Mouse (Mus musculus): ENCODE results near the gene Cetn3.

Cetn3 gene

GRCm38 (mm10) chr13:81782971-81783404 is at the start of gene Cetn3:
Gene Cetn3, plus strand, starts transcription at chr13:81783077.
- in situ Hi-C loops (cut with MboI, MseI) = loop anchor here in 1 of 2 experiments (5.0 kb wide), 1 partner anchor 891 kb away; no protein-coding TSS in a partner anchor

- in situ Hi-C loops (cut with MboI, MseI) = no loop called here
Measured at GRCm38 (mm10) chr13:81736606-81737005, 46.3 kb upstream of the Cetn3 start.

DNA sequence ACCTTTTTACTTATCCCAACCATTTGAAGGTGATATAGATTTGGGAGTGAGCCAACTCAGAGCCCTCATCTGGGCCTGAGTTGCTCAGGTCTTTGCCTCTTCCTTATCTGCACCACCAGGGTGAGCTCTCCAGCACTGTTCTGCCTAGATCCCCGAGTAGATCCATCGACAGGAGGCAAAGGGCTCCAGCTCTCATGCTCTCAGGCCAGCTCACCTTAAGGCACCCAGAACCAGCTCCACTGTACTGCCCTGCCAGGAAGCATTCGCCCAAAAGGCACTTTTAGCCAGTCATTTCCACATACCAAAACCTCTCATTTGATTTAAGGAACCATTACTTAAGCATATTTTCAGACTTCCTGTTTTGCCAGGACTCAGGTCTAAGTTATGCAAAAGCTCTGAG is 42.0 kb upstream of the Cetn3 start:
- in situ Hi-C loops (cut with MboI, MseI) = no loop called here

DNA sequence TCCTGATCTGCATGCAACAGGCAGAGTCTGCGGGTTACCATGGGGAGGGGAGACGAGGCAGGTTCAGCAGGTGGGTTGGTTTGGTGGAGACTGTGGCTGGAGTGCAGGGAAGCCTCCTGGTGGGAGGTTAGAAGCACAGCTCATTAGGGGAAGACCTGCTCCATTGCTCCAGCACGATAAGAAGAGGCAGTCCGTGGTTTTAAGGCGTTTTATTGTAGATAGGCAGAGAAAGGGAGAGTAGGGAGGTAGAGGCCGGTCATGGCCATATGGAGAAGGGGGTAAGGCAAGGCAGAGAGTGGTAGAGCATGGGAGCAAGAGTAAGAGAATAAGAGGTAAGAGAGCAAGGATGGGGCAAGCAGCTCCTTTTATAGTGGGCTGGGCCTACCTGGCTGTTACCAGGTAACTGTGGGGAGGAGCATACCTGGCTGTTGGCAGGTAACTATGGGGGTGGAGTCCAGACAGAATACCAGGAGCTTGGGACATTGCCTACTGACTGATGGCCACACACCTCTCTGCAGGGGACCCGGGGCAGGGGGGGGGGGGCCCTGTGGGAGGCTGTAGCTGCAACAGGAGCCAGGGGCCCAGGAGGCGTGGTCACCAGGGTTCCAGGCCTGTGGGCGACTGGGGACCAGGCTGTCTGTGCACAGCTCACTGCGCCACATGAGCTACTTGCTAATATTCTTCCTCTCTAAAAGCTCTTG is 39.3 kb upstream of the Cetn3 start:
- in situ Hi-C loops (cut with MboI, MseI) = no loop called here

DNA sequence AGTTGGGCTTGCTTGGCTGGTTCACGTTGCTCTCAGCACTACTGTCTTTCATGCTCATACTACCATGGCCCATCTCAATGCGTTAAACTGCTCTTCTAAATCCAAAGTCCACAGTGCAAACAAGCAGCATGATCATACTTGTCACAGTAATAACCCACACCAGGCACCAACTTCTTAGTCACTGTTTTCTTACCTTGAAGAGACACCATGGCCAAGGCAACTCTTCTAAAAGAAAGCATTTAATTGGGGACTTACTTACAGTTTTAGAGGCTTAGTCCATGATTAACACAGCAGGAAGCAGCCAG is 38.8 kb upstream of the Cetn3 start:
- in situ Hi-C loops (cut with MboI, MseI) = no loop called here

- in situ Hi-C loops (cut with MboI, MseI) = loop anchor here (5.0 to 25.0 kb wide), 2 partner anchors 53 to 868 kb away; partner anchors contain the start of gene Arrdc3 (in 1 of the 2)
Measured at GRCm38 (mm10) chr13:81754878-81755277, 28.0 kb upstream of the Cetn3 start.

DNA sequence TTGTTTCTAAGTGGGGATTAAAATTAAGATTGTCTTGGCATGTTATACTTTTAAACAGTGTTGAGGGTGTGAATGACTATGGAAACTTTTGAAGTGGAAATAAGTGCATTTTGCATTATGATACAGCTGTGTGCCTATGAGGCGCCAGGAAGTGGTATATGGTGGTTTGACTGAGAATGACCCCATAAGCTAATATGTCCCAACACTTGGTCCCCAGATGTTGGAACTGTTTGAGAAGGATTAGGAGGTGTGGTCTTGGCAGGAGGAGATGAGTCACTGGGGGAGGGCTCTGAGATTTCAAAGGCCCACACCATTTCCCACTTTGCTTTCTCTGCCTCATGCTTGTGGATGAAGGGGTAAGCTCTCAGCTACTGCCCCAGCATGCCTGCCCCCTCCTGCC is 27.6 kb upstream of the Cetn3 start:
- in situ Hi-C loops (cut with MboI, MseI) = loop anchor here (5.0 to 25.0 kb wide), 2 partner anchors 53 to 868 kb away; partner anchors contain the start of gene Arrdc3 (in 1 of the 2)

DNA sequence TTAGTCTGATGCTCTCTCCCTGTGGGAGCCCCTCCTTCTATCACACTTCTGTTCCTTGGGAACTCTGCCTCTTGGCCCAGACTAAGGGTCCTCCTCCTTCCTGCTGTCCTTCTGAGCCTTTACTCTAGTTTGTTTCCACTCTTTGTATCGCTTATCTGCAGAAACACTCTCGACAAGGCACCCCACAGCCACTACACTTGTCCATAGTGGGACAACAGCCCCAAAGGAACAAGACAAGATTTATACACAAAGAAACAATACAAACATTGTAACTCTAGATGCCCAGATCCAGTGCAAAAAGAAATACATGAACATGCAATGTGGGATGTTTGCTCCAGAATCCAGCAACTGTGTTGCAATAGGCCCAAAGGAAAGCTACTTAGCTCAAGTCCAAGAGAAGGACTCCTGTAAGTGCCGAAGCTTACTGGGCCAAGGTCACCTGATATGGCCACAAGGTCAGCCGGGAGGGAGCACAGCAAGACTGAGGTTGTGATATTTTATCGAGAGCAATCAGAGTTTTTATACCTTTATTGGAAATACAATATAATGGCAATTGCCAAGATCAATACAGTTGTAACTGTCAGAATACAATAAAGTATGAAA is 25.7 kb upstream of the Cetn3 start:
- in situ Hi-C loops (cut with MboI, MseI) = loop anchor here (5.0 to 25.0 kb wide), 2 partner anchors 55 to 870 kb away; partner anchors contain the start of gene Arrdc3 (in 1 of the 2)

DNA sequence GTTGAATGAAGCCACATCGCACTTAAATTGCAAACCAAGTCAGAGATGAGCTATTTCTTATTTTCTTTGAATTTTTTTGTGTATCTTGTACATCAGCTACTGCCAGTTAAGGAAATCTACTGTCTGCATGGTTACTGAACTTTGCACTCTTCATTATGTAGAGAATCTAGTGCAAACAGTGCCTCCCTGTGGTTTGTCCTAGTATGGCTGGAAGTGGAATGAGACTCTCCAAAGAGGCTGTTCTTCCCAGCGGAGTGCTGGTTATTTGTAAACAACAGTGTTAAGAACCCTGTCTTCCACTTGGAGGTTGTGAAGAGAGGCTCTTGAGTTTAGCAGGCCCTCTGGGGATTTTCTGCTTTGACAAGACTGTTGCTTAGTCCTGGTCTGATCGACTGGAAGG is 22.5 kb upstream of the Cetn3 start:
- in situ Hi-C loops (cut with MboI, MseI) = loop anchor here (5.0 to 25.0 kb wide), 2 partner anchors 323 to 873 kb away; partner anchors contain the start of gene Arrdc3 (in 1 of the 2)

DNA sequence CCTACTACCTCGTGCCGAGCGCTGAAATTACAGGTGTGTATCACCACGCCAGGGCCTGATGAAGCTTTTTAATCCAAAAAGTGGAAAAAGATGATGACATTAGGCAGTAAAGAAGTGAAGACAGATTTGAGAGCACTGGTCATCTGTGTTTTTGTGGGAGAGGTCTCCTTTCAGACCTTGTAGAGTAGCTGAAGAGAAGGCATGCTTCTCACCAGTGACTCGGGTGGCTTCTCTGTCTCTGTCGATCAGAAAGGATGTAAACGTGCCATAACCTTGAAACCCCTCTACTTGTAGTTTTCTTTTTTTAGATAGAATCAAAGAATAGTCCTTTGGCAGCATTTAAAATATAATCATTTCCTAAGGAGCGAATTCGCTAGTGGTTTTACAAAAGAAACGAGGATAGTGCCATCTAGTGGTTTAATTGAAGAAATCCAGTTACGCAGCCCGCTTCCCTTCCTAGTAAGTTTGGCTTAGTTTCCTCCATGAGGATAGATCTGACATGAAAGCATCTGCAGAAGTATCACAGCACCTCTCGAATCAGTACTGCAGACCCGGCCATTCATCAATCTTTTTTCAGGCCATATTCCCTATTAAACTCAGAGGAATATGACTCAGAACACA is 21.2 kb upstream of the Cetn3 start:
- in situ Hi-C loops (cut with MboI, MseI) = loop anchor here (5.0 to 25.0 kb wide), 2 partner anchors 324 to 874 kb away; partner anchors contain the start of gene Arrdc3 (in 1 of the 2)

DNA sequence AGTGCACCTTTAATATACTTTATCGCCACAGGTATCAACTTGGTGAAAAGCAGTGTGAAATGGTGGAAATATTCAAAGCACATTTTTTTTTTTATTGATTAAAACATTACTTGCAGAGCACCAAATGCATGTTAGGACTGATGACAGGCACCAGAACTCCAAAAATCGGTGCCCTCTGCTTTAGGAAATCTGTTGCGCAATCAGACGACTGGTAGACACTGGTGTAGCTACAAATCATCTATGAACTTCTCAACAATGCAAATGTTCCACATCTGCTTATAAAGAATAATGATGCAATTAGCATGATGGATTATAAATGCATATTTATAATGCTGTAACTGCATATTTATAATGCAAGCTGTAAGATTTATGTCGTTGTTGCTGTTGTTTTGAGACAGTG is 18.7 kb upstream of the Cetn3 start:
- in situ Hi-C loops (cut with MboI, MseI) = loop anchor here (5.0 to 25.0 kb wide), 2 partner anchors 327 to 877 kb away; partner anchors contain the start of gene Arrdc3 (in 1 of the 2)

- in situ Hi-C loops (cut with MboI, MseI) = loop anchor here (5.0 to 25.0 kb wide), 3 partner anchors 245 to 880 kb away; partner anchors contain the start of gene Arrdc3 (in 1 of the 2)
Measured at GRCm38 (mm10) chr13:81767038-81767659, 15.7 kb upstream of the Cetn3 start.

- in situ Hi-C loops (cut with MboI, MseI) = no loop called here
Measured at GRCm38 (mm10) chr13:81776217-81776616, 6.7 kb upstream of the Cetn3 start.

GRCm38 (mm10) chr13:81782475-81782874 is 402 bp upstream of the Cetn3 start:
- in situ Hi-C loops (cut with MboI, MseI) = loop anchor here in 1 of 2 experiments (5.0 kb wide), 1 partner anchor 890 kb away; no protein-coding TSS in a partner anchor

DNA sequence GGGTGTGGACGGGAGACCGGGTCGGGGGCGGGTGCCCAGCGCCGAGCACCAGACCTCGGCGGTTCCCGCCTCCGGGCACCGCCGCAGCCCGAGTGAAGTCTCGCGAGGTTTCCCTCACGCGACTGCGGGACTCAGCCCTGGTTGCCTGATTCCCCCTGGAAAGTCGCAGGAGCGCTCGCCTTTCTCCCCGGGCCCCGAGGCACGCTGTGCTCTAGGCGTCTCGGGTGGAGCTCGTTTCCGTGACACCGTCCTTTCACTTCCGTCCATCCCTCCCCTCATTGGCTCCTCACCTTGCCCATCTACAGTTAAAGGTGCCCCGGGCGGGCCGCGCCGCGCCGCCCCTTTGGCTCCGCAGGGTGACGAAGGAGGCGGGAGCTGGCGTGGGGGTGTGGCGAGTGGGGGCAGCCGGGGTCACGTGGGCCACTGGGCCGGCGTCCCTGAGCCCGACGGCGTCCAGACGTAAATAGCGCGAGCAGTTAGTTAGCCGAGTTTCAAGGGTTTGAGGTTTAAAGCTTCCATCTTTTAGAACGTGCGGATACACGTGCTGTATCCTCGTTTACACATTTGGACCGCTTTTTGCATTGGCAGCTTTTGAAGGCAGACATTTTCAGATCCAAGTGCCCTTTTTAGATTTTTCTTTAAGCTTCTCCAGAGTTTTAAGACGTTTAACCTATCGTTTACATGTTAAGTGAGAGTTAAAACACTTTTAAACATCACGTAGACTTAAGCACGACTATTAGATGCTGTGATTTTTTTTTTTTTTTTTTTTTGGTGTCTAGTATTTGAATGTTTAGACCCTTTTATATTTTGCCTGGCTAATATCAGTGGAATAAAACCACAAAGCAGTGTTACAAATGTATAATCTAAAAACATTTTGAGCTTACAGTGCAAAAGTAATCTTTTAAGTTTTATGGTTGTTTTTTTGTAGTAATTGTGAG is 797 bp downstream of the Cetn3 start:
- in situ Hi-C loops (cut with MboI, MseI) = loop anchor here in 1 of 2 experiments (5.0 kb wide), 1 partner anchor 891 kb away; no protein-coding TSS in a partner anchor

GRCm38 (mm10) chr13:81785766-81786480 is 3.0 kb downstream of the Cetn3 start:
- in situ Hi-C loops (cut with MboI, MseI) = no loop called here

DNA sequence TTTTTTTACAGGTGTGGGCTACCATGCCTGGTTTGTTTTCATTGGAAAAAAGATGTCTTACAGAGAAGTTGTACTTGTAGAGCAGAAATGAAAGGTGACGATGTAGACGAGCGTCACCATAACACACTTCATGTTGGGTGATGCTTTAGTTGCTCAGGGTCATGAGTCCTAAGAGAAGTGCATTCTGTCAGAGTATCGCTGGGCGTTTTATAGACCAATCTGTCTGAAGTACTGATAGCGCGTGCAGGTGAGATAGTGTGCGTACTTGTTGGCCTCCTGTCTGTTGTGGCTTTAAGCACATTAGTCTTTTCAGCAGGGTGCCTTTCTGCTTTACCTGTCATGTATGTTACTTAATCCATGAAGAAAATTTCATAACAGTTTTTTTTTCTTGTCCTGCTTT is 7.3 kb downstream of the Cetn3 start:
- in situ Hi-C loops (cut with MboI, MseI) = no loop called here

- in situ Hi-C loops (cut with MboI, MseI) = no loop called here
Measured at GRCm38 (mm10) chr13:81791861-81792260, 9.0 kb downstream of the Cetn3 start.

- in situ Hi-C loops (cut with MboI, MseI) = no loop called here
Measured at GRCm38 (mm10) chr13:81793850-81794249, 11.0 kb downstream of the Cetn3 start.

- in situ Hi-C loops (cut with MboI, MseI) = no loop called here
Measured at GRCm38 (mm10) chr13:81801121-81801520, 18.2 kb downstream of the Cetn3 start.

Measured in T-helper 17 cell (primary cell).